Mouse (Mus musculus): Measurements from ENCODE around the gene Zbtb34. TPM values are rescaled to one million over a fixed set of nuclear protein-coding genes. Genes with fewer than 3 reads are reported as not detected.

Zbtb34 gene
- polyA plus RNA-seq, 1 experiment from 2014 or later: 3.8 TPM

DNA sequence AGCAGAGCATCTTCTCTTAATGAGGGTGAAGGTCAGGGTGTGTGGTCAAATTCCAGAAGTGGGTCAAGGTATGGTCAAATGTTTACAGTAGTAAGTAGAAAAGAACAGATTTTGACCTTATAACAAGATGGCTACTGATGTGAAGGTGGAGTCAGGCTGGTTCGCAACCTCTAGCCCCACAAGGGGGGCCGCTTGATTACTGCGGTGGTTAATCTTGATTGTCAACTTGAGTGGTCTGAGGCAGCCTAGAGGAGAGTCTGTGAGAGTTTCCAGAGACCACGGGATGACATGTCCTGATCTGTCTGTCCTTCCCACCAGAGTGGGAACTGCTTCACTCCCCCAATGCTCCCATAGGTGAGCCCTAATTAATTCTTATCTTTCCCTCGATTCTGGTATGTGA, 30.6 kb downstream of the Zbtb34 start:
- no peak overlapping the region for H3K4me3 ChIP-seq (ENCODE audit: low read length)
- H3K27me3 ChIP-seq (ENCODE audit: control insufficient read depth, insufficient read depth, low read length): no peaks in the 10 kb centered on the region
- no peaks in the 10 kb centered on the region for H3K9me3 ChIP-seq (replicated peaks; ENCODE audit: control insufficient read depth, low read length)
- no peak overlapping the region for H3K27ac ChIP-seq (ENCODE audit: low read length)
- H3K4me2 ChIP-seq (ENCODE audit: low read depth, low read length): no peak overlapping the region
- no peaks in the 10 kb centered on the region for H3K36me3 ChIP-seq (ENCODE audit: control insufficient read depth, insufficient read depth)
- 55% methylated on average over 5 of the region's 5 CpGs for WGBS
- no peak overlapping the region for H3K9ac ChIP-seq (ENCODE audit: low read length)
- peaks cover 5% of the 10 kb centered on the region; the same call in 1 of the 2 replicates for H3K4me1 ChIP-seq (ENCODE audit: control insufficient read depth, insufficient read depth, low read length)
- no peak for ATAC-seq (replicated peaks; ENCODE audit: extremely low read depth, insufficient read depth, low FRiP score)

DNA sequence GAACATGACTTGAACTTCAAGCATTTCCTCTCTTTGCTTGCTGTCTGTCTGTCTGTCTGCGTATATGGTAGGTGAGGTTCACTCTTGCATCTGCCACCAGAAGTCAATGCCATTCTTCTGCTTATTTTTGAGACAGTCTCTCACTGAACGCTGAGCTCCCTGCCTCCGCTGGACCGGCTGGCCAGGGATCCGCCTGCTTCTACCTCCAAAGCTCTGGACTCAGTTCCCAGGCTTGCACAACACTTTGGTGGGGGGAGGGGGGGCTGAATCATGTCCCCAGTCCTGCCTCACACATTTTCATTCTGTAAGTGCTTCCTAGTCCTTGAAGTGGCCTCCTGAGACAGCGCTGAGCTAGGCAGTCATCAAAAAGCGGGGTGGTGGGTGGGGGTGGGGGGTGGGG, 32.0 kb downstream of the Zbtb34 start:
- no peak overlapping the region for H3K27ac ChIP-seq (ENCODE audit: low read length)
- peaks cover 5% of the 10 kb centered on the region; the same call in 1 of the 2 replicates for H3K4me1 ChIP-seq (ENCODE audit: control insufficient read depth, insufficient read depth, low read length)
- no peak overlapping the region for H3K4me2 ChIP-seq (ENCODE audit: low read depth, low read length)
- no peak overlapping the region for H3K4me3 ChIP-seq (ENCODE audit: low read length)
- no peak for ATAC-seq (replicated peaks; ENCODE audit: extremely low read depth, insufficient read depth, low FRiP score)
- no peaks in the 10 kb centered on the region for H3K36me3 ChIP-seq (ENCODE audit: control insufficient read depth, insufficient read depth)
- H3K9ac ChIP-seq (ENCODE audit: low read length): no peak overlapping the region
- no peaks in the 10 kb centered on the region for H3K27me3 ChIP-seq (ENCODE audit: control insufficient read depth, insufficient read depth, low read length)
- no peaks in the 10 kb centered on the region for H3K9me3 ChIP-seq (replicated peaks; ENCODE audit: control insufficient read depth, low read length)
- WGBS: 65% methylated on average over 7 of the region's 7 CpGs

DNA sequence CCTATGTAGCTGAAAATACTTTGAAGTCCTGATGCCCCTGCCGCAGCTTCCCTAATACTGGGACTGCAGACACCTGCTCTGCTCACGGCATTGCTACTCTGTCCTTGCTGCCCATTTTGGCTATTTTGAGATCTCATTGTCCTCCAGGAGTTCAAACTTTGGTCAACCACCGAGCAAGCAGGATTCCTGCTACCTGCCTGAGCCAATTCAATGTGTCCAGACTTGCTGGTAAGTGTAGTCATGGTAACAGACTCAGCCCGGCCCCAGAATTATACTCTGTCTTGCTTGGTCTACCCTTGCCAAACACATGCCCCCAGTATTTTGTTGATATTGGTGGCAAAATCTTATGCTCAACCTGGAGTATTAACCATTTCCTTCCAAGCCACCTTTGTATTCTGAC, 34.1 kb downstream of the Zbtb34 start:
- Histone ChIP-seq H3K9me3 (replicated peaks; ENCODE audit: control insufficient read depth, low read length) (no peaks in the 10 kb centered on the region), H3K4me2 (ENCODE audit: low read depth, low read length) (no peak overlapping the region), H3K27ac (ENCODE audit: low read length) (no peak overlapping the region), H3K36me3 (ENCODE audit: control insufficient read depth, insufficient read depth) (no peaks in the 10 kb centered on the region), H3K9ac (ENCODE audit: low read length) (no peak overlapping the region), H3K27me3 (ENCODE audit: control insufficient read depth, insufficient read depth, low read length) (no peaks in the 10 kb centered on the region), H3K4me1 (ENCODE audit: control insufficient read depth, insufficient read depth, low read length) (peaks cover under 1% of the 10 kb centered on the region; the same call in 1 of the 2 replicates), H3K4me3 (ENCODE audit: low read length) (no peak overlapping the region)
- no peak for ATAC-seq (replicated peaks; ENCODE audit: extremely low read depth, insufficient read depth, low FRiP score)
- 58% methylated on average over 4 of the region's 4 CpGs for WGBS

DNA sequence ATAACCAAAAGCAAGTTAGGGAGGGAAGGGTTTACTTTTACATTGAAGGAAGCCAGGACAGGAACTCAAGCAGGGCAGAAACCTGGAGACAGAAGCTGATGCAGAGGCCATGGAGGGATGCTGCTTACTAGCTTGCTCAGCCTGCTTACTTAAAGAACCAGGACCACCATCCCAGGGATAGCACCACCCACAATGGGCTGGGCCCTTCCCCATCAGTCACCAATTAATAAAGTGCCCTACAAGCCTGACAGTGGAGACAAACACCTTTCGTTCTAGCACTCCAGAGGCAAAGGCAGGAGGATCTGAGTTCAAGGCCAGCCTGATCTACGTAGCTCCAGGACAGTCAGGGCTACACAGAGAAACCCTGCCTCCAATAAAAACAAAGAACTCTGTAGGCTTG, 36.1 kb downstream of the Zbtb34 start:
- H3K4me1 ChIP-seq (ENCODE audit: control insufficient read depth, insufficient read depth, low read length): no peaks in the 10 kb centered on the region
- no peaks in the 10 kb centered on the region for H3K36me3 ChIP-seq (ENCODE audit: control insufficient read depth, insufficient read depth)
- ATAC-seq (replicated peaks; ENCODE audit: extremely low read depth, insufficient read depth, low FRiP score): no peak
- no peaks in the 10 kb centered on the region; the same call in 1 of the 2 replicates for H3K9me3 ChIP-seq (replicated peaks; ENCODE audit: control insufficient read depth, low read length)
- H3K27ac ChIP-seq (ENCODE audit: low read length): no peak overlapping the region
- H3K9ac ChIP-seq (ENCODE audit: low read length): no peak overlapping the region
- no peak overlapping the region for H3K4me3 ChIP-seq (ENCODE audit: low read length)
- WGBS: 85% methylated on average over 2 of the region's 2 CpGs
- H3K27me3 ChIP-seq (ENCODE audit: control insufficient read depth, insufficient read depth, low read length): no peaks in the 10 kb centered on the region
- H3K4me2 ChIP-seq (ENCODE audit: low read depth, low read length): no peak overlapping the region

DNA sequence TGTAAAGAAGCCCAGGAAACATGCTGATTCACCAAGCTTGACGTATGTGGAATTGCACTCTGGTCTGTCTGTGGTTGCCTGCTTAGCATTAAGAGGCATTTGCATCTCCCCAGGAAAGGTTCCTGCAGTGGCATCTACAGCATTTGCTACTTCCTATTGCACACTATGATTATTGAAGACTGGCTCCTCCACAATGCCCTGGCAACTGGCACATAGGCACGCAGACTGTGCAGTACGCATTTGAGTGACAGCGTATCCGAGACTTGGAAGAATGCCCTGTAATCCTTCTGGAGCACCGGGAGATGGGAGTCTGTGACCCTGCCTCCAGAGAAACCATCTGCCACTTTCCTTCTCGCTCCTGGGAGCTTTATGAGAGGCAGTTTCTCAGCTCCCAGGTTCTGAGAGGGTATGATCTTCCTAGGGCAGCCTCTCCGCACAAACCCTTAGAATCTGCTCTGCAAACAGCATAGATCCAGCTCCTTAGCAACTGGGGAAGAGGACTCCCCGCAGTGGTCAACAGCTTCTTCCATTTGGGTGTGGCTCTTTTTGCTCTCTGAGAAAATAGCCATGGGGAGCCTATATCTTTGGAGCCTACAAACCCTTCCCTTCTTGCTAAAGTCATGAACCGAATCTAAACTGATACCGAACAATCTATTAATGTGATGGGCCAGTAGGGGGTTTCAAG, 37.0 kb downstream of the Zbtb34 start:
- no peak overlapping the region for H3K9ac ChIP-seq (ENCODE audit: low read length)
- H3K27me3 ChIP-seq (ENCODE audit: control insufficient read depth, insufficient read depth, low read length): no peaks in the 10 kb centered on the region
- WGBS: 61% methylated on average over 11 of the region's 11 CpGs
- ATAC-seq (replicated peaks; ENCODE audit: extremely low read depth, insufficient read depth, low FRiP score): no peak
- no peak overlapping the region for H3K27ac ChIP-seq (ENCODE audit: low read length)
- no peaks in the 10 kb centered on the region for H3K36me3 ChIP-seq (ENCODE audit: control insufficient read depth, insufficient read depth)
- no peak overlapping the region for H3K4me2 ChIP-seq (ENCODE audit: low read depth, low read length)
- no peaks in the 10 kb centered on the region; the same call in 1 of the 2 replicates for H3K9me3 ChIP-seq (replicated peaks; ENCODE audit: control insufficient read depth, low read length)
- H3K4me3 ChIP-seq (ENCODE audit: low read length): no peak overlapping the region
- no peaks in the 10 kb centered on the region for H3K4me1 ChIP-seq (ENCODE audit: control insufficient read depth, insufficient read depth, low read length)

DNA sequence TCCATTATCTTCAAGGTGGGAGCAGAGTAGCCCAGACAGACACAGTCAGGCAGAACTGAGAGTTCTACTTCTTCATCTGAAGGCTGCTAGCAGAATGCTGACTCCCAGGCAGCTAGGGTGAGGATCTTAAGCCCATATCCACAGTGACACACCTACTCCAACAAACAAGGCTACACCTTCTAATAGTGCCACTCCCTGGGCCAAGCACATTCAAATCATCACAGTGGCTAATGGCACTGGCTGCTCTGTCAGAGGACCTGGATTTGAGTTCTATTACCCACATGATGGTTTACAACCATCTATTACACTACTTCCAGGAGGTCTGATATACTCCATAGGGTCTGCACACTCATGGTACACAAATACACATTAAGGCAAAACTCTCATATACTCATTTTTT, 38.1 kb downstream of the Zbtb34 start:
- H3K36me3 ChIP-seq (ENCODE audit: control insufficient read depth, insufficient read depth): no peaks in the 10 kb centered on the region
- H3K27me3 ChIP-seq (ENCODE audit: control insufficient read depth, insufficient read depth, low read length): no peaks in the 10 kb centered on the region
- no peak for ATAC-seq (replicated peaks; ENCODE audit: extremely low read depth, insufficient read depth, low FRiP score)
- H3K9me3 ChIP-seq (replicated peaks; ENCODE audit: control insufficient read depth, low read length): no peaks in the 10 kb centered on the region; the same call in 1 of the 2 replicates
- H3K9ac ChIP-seq (ENCODE audit: low read length): no peak overlapping the region
- H3K4me3 ChIP-seq (ENCODE audit: low read length): no peak overlapping the region
- H3K4me2 ChIP-seq (ENCODE audit: low read depth, low read length): no peak overlapping the region
- no peak overlapping the region for H3K27ac ChIP-seq (ENCODE audit: low read length)
- no peaks in the 10 kb centered on the region for H3K4me1 ChIP-seq (ENCODE audit: control insufficient read depth, insufficient read depth, low read length)

DNA sequence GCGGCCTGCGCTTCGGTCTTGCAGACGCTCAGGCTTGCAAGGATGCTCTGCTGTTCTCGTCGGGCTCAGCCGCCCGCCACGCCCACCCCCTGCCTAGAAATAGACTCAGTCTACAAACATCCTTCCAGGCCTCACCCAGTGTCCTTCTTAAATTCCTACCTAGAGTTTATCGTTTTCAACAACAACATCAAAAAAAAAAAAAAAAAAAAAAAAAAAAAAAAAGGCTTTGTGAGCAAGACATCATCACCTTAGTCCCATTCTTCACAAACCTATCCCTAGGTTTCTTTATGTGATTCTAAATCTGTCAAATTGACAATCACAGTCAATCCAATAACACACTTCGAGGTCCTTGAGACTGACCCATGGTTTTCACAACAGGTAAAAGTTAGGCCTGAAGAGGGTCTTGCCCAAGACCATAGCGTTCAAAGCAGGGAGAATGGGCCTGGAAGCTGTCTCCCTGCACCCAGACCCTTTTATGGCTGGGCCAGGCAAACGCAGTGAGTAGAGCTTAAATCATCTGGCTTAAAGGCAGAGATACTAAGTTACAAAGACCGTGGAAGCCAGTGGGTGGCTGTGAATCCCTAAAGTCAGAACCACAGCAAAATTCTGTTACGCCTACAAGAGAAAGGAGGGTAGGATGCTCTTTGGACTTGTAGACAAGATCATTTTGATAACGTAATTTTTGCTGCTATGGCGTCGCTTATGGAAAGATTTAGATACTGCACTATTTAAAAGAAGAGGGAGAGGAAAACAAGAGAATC, 59.3 kb downstream of the Zbtb34 start:
- no peak for ATAC-seq (replicated peaks; ENCODE audit: extremely low read depth, insufficient read depth, low FRiP score)
- no peaks in the 10 kb centered on the region for H3K27me3 ChIP-seq (ENCODE audit: control insufficient read depth, insufficient read depth, low read length)
- WGBS: 31% methylated on average over 18 of the region's 18 CpGs
- no peak overlapping the region for H3K27ac ChIP-seq (ENCODE audit: low read length)
- no peak overlapping the region for H3K9ac ChIP-seq (ENCODE audit: low read length)
- H3K4me2 ChIP-seq (ENCODE audit: low read depth, low read length): peak overlapping the region; percentile 83
- H3K9me3 ChIP-seq (replicated peaks; ENCODE audit: control insufficient read depth, low read length): no peaks in the 10 kb centered on the region
- peak overlapping the region; percentile 84 for H3K4me3 ChIP-seq (ENCODE audit: low read length)
- H3K36me3 ChIP-seq (ENCODE audit: control insufficient read depth, insufficient read depth): no peaks in the 10 kb centered on the region
- H3K4me1 ChIP-seq (ENCODE audit: control insufficient read depth, insufficient read depth, low read length): no peaks in the 10 kb centered on the region

DNA sequence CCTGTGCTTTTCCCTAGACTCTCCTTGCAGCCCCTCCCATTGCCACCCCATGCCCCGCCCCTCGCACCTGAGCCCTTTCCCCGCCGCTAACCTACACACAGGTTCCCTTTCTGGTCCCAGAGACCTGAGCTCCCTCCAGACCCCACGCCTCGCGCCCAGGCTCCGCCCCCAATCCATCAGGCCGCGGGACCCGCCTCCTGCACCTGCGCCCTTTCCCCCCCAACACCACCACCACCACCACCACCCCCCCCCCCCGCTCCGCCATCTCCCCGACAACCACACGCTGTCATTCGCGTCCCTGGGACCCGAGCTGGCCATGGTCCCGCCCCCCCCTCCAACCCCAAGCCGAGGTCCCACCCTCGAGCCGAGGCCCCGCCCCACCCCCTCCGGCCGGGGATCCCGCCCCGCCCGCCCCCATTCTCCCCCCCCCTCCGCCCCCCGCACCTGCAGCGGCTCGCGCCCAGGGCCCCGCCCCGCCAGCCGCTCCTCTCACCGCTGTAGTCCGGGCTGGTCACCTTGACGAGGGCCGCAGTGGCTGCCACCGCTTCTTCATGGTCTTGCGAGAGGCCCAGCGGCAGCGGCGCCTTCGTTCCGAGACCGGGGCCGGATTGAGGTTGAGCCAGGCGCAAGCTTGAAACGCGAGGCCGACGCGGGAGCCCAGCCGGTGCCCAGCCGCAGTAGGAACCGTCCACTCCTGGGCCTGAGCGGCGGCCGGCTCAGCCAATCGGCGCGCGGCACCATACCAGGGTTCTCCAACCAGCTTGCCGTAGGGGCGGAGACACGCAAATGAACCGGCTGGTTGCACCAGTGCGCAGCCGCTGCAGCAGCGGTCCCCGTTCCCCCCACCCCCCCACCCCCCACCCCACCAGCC, 60.1 kb downstream of the Zbtb34 start, which contains the start of gene Ralgps1:
Gene Ralgps1 (minus strand): TSS at position 710 of the 871 bp plus-strand sequence.
- Histone ChIP-seq H3K36me3 (ENCODE audit: control insufficient read depth, insufficient read depth) (no peaks in the 10 kb centered on the region), H3K4me1 (ENCODE audit: control insufficient read depth, insufficient read depth, low read length) (peaks cover 3% of the 10 kb centered on the region; the same call in 1 of the 2 replicates), H3K9me3 (replicated peaks; ENCODE audit: control insufficient read depth, low read length) (no peaks in the 10 kb centered on the region), H3K9ac (ENCODE audit: low read length) (peak within 1 kb of the TSS; percentile 84), H3K4me3 (ENCODE audit: low read length) (peak within 1 kb of the TSS; percentile 84), H3K4me2 (ENCODE audit: low read depth, low read length) (peak within 1 kb of the TSS; percentile 83), H3K27me3 (ENCODE audit: control insufficient read depth, insufficient read depth, low read length) (no peaks in the 10 kb centered on the region), H3K27ac (ENCODE audit: low read length) (peak within 1 kb of the TSS; percentile 97)
- ATAC-seq (replicated peaks; ENCODE audit: extremely low read depth, insufficient read depth, low FRiP score): peak; percentile 100
- WGBS: under 1% methylated on average over 60 of the region's 74 CpGs
